Mouse (Mus musculus): ENCODE results near the gene Tmem200b. TPM values are rescaled to one million over a fixed set of nuclear protein-coding genes. Genes with fewer than 3 reads are reported as not detected.
A peak's percentile ranks its signal among the peaks of the same experiment; 100 is the strongest.

The Tmem200b gene
- polyA plus RNA-seq, 1 experiment: not detected

GRCm38 (mm10) chr4:131918026-131918533 is 3.5 kb upstream of the Tmem200b start:
- H3K9me3 ChIP-seq (replicated peaks; ENCODE audit: control insufficient read depth, insufficient read depth, low read length, poor library complexity, severe bottlenecking): no peaks in the 10 kb centered on the region
- H3K4me3 ChIP-seq (ENCODE audit: low read depth, low read length): no peak overlapping the region
- no peaks in the 10 kb centered on the region for H3K4me1 ChIP-seq (ENCODE audit: control insufficient read depth, insufficient read depth, low read length)
- peaks cover 11% of the 10 kb centered on the region for H3K27me3 ChIP-seq (ENCODE audit: control insufficient read depth, insufficient read depth, low read length, poor library complexity, severe bottlenecking)
- no peak overlapping the region for H3K27ac ChIP-seq (ENCODE audit: insufficient read depth, low read length)
- no peak overlapping the region for H3K9ac ChIP-seq (ENCODE audit: low read depth, poor library complexity, severe bottlenecking)
- no peak for TF ChIP-seq CTCF (IDR thresholded peaks at IDR 0.05; ENCODE audit: low read depth, low read length)
- TF ChIP-seq EP300 (IDR thresholded peaks at IDR 0.05; ENCODE audit: insufficient read depth, low read depth, low read length): no peak
- TF ChIP-seq POLR2A (IDR thresholded peaks at IDR 0.05; ENCODE audit: insufficient read depth, low read length): no peak
- H3K36me3 ChIP-seq (ENCODE audit: control insufficient read depth, insufficient read depth, low read length, poor library complexity, severe bottlenecking): no peaks in the 10 kb centered on the region

GRCm38 (mm10) chr4:131918711-131919500 is 2.7 kb upstream of the Tmem200b start:
- TF ChIP-seq POLR2A (IDR thresholded peaks at IDR 0.05; ENCODE audit: insufficient read depth, low read length) (no peak), EP300 (IDR thresholded peaks at IDR 0.05; ENCODE audit: insufficient read depth, low read depth, low read length) (peak; percentile 64)
- no peak overlapping the region for H3K9ac ChIP-seq (ENCODE audit: low read depth, poor library complexity, severe bottlenecking)
- H3K4me1 ChIP-seq (ENCODE audit: control insufficient read depth, insufficient read depth, low read length): no peaks in the 10 kb centered on the region
- no peak overlapping the region for H3K27ac ChIP-seq (ENCODE audit: insufficient read depth, low read length)
- peaks cover 11% of the 10 kb centered on the region for H3K27me3 ChIP-seq (ENCODE audit: control insufficient read depth, insufficient read depth, low read length, poor library complexity, severe bottlenecking)
- H3K9me3 ChIP-seq (replicated peaks; ENCODE audit: control insufficient read depth, insufficient read depth, low read length, poor library complexity, severe bottlenecking): no peaks in the 10 kb centered on the region
- H3K36me3 ChIP-seq (ENCODE audit: control insufficient read depth, insufficient read depth, low read length, poor library complexity, severe bottlenecking): no peaks in the 10 kb centered on the region
- no peak overlapping the region for H3K4me3 ChIP-seq (ENCODE audit: low read depth, low read length)

- TF ChIP-seq EP300 (IDR thresholded peaks at IDR 0.05; ENCODE audit: insufficient read depth, low read depth, low read length) (no peak), CTCF (IDR thresholded peaks at IDR 0.05; ENCODE audit: low read depth, low read length) (no peak), POLR2A (IDR thresholded peaks at IDR 0.05; ENCODE audit: insufficient read depth, low read length) (no peak)
Observed at GRCm38 (mm10) chr4:131919506-131920140, 1.9 kb upstream of the Tmem200b start.

GRCm38 (mm10) chr4:131920141-131920594 is 1.4 kb upstream of the Tmem200b start:
- no peak overlapping the region for H3K27ac ChIP-seq (ENCODE audit: insufficient read depth, low read length)
- H3K27me3 ChIP-seq (ENCODE audit: control insufficient read depth, insufficient read depth, low read length, poor library complexity, severe bottlenecking): peaks cover 11% of the 10 kb centered on the region
- peak overlapping the region; percentile 42 for H3K4me3 ChIP-seq (ENCODE audit: low read depth, low read length)
- H3K4me1 ChIP-seq (ENCODE audit: control insufficient read depth, insufficient read depth, low read length): no peaks in the 10 kb centered on the region
- no peaks in the 10 kb centered on the region for H3K9me3 ChIP-seq (replicated peaks; ENCODE audit: control insufficient read depth, insufficient read depth, low read length, poor library complexity, severe bottlenecking)
- no peaks in the 10 kb centered on the region for H3K36me3 ChIP-seq (ENCODE audit: control insufficient read depth, insufficient read depth, low read length, poor library complexity, severe bottlenecking)
- peak overlapping the region; percentile 66 for H3K9ac ChIP-seq (ENCODE audit: low read depth, poor library complexity, severe bottlenecking)
- no peak for TF ChIP-seq EP300 (IDR thresholded peaks at IDR 0.05; ENCODE audit: insufficient read depth, low read depth, low read length)
- no peak for TF ChIP-seq CTCF (IDR thresholded peaks at IDR 0.05; ENCODE audit: low read depth, low read length)

More at GRCm38 (mm10) chr4:131919506-131920140, 1.9 kb upstream of the Tmem200b start:
- H3K36me3 ChIP-seq (ENCODE audit: control insufficient read depth, insufficient read depth, low read length, poor library complexity, severe bottlenecking): no peaks in the 10 kb centered on the region
- H3K9me3 ChIP-seq (replicated peaks; ENCODE audit: control insufficient read depth, insufficient read depth, low read length, poor library complexity, severe bottlenecking): no peaks in the 10 kb centered on the region
- no peaks in the 10 kb centered on the region for H3K4me1 ChIP-seq (ENCODE audit: control insufficient read depth, insufficient read depth, low read length)
- H3K27ac ChIP-seq (ENCODE audit: insufficient read depth, low read length): no peak overlapping the region
- H3K4me3 ChIP-seq (ENCODE audit: low read depth, low read length): peak overlapping the region; percentile 42
- peak overlapping the region; percentile 66 for H3K9ac ChIP-seq (ENCODE audit: low read depth, poor library complexity, severe bottlenecking)
- peaks cover 11% of the 10 kb centered on the region for H3K27me3 ChIP-seq (ENCODE audit: control insufficient read depth, insufficient read depth, low read length, poor library complexity, severe bottlenecking)

GRCm38 (mm10) chr4:131920595-131921351 is 798 bp upstream of the Tmem200b start:
- Histone ChIP-seq H3K4me3 (ENCODE audit: low read depth, low read length) (peak overlapping the region; percentile 45), H3K27me3 (ENCODE audit: control insufficient read depth, insufficient read depth, low read length, poor library complexity, severe bottlenecking) (peaks cover 11% of the 10 kb centered on the region), H3K4me1 (ENCODE audit: control insufficient read depth, insufficient read depth, low read length) (no peaks in the 10 kb centered on the region), H3K9me3 (replicated peaks; ENCODE audit: control insufficient read depth, insufficient read depth, low read length, poor library complexity, severe bottlenecking) (no peaks in the 10 kb centered on the region), H3K9ac (ENCODE audit: low read depth, poor library complexity, severe bottlenecking) (peak overlapping the region; percentile 66), H3K36me3 (ENCODE audit: control insufficient read depth, insufficient read depth, low read length, poor library complexity, severe bottlenecking) (no peaks in the 10 kb centered on the region), H3K27ac (ENCODE audit: insufficient read depth, low read length) (no peak overlapping the region)
- TF ChIP-seq CTCF (IDR thresholded peaks at IDR 0.05; ENCODE audit: low read depth, low read length): no peak
- TF ChIP-seq EP300 (IDR thresholded peaks at IDR 0.05; ENCODE audit: insufficient read depth, low read depth, low read length): no peak
- TF ChIP-seq POLR2A (IDR thresholded peaks at IDR 0.05; ENCODE audit: insufficient read depth, low read length): no peak
